Mouse (Mus musculus) kidney, adult 2 months (tissue): Measurements from ENCODE around the gene Cacna1a. TPM values are rescaled to one million over a fixed set of nuclear protein-coding genes. Genes with fewer than 3 reads are reported as not detected.

Source experiments
- DNase-seq: peaks from one replicate; pipeline ENCODE4 v3.0.0; 2021
- H3K27ac ChIP-seq: fragments of 200-500 bp; 2 replicates; pipeline ENCODE4 v1.5.1; 2012; ENCODE audit warnings: low read depth, low read length, control low read depth, inconsistent platforms; ENCODE audit not compliant: insufficient read depth
- H3K27me3 ChIP-seq: fragments of 200-500 bp; replicated peaks from 2 replicates; pipeline ENCODE4 v1.6.1; 2012; ENCODE audit warnings: mild to moderate bottlenecking, moderate library complexity, low read length, inconsistent platforms; ENCODE audit not compliant: control insufficient read depth, insufficient read depth
- H3K36me3 ChIP-seq: fragments of 200-500 bp; 2 replicates; pipeline ENCODE4 v1.6.1; 2012; ENCODE audit warnings: mild to moderate bottlenecking, moderate library complexity, low read length, inconsistent platforms; ENCODE audit not compliant: control insufficient read depth, insufficient read depth
- H3K4me1 ChIP-seq: fragments of 200-500 bp; 2 replicates; pipeline ENCODE4 v1.6.1; 2011; ENCODE audit warnings: low read length; ENCODE audit not compliant: control insufficient read depth, insufficient read depth
- H3K4me3 ChIP-seq: fragments of 200-500 bp; 2 replicates; pipeline ENCODE4 v1.5.1; 2011; ENCODE audit warnings: mild to moderate bottlenecking, low read depth, low read length, control low read depth; ENCODE audit not compliant: insufficient read depth
- CTCF ChIP-seq: fragments of 200-500 bp; conservative IDR thresholded peaks from 2 replicates; pipeline ENCODE4 v1.5.1; 2011; ENCODE audit warnings: low read depth, mild to moderate bottlenecking, control low read depth, low read length, moderate library complexity, mixed read lengths; ENCODE audit not compliant: insufficient read depth, insufficient read length
- POLR2A ChIP-seq: fragments of 200-500 bp; IDR thresholded peaks from one replicate; pipeline ENCODE4 v1.6.1; 2011; ENCODE audit warnings: low read depth, low read length, control low read depth
- WGBS: fragments of 180-500 bp; shearing (Covaris S2); methylation state at CpG from one replicate; pipeline ENCODE4 v1.1.7; 2018; 5-methylcytosine and 5-hydroxymethylcytosine counted together
- polyA plus RNA-seq: library from polyadenylated mRNA; depleted of rRNA; stranded (reverse); fragments of >200 nt; gene quantifications from 2 replicates; pipeline ENCODE4 v1.2.3, GENCODE M21; 2012

Cacna1a gene
- polyA plus RNA-seq, 1 experiment = 6.8 TPM

DNA sequence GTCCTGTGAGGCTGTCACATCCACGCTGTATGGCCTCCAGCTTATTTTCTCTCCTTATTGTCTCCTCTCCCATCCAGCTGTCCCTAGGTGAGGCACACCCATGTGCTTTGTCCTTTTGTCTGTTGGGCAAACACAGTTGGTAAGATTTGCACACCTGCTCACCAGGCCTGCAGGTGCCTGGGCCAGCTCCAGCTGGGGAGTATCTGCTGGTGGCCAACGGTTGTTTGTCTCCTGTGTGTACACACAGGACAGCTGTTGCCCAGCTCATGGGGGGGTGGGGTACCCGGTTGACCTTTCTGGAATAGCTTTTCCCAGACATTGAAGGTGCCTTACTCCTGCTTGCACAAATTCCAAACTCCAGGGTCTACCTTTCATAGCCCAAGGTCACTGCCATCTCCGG is 37.3 kb upstream of the Cacna1a start:
- Histone ChIP-seq H3K27ac (no peak overlapping the region), H3K27me3 (no peaks in the 10 kb centered on the region), H3K36me3 (no peaks in the 10 kb centered on the region), H3K4me1 (no peaks in the 10 kb centered on the region), H3K4me3 (no peak overlapping the region)
- 65% methylated on average over 4 of the region's 4 CpGs for WGBS
- DNase-seq = no peak
- TF ChIP-seq CTCF = no peak
- TF ChIP-seq POLR2A = no peak

- TF ChIP-seq CTCF (no peak), POLR2A (no peak)
- no peak overlapping the region for H3K27ac ChIP-seq
- no peaks in the 10 kb centered on the region for H3K27me3 ChIP-seq
- H3K4me1 ChIP-seq = no peaks in the 10 kb centered on the region
- no peak overlapping the region for H3K4me3 ChIP-seq
- WGBS = 69% methylated on average over 11 of the region's 11 CpGs
- DNase-seq = no peak
- no peaks in the 10 kb centered on the region for H3K36me3 ChIP-seq
These were observed 31.8 kb upstream of the Cacna1a start for GRCm38 (mm10) chr8:84356482-84356881.

- no peaks in the 10 kb centered on the region for H3K4me1 ChIP-seq
- peak; percentile 77 for DNase-seq
- no peak overlapping the region for H3K4me3 ChIP-seq
- 23% methylated on average over 20 of the region's 20 CpGs for WGBS
- H3K27ac ChIP-seq = no peak overlapping the region
- H3K36me3 ChIP-seq = no peaks in the 10 kb centered on the region
- TF ChIP-seq CTCF = peak; percentile 99; the same call in 1 of the 2 replicates
- TF ChIP-seq POLR2A = no peak
- H3K27me3 ChIP-seq = no peaks in the 10 kb centered on the region
These were observed 30.4 kb upstream of the Cacna1a start for GRCm38 (mm10) chr8:84357631-84358371.

GRCm38 (mm10) chr8:84363428-84364134 is 24.7 kb upstream of the Cacna1a start:
- Histone ChIP-seq H3K4me3 (no peak overlapping the region), H3K27me3 (no peaks in the 10 kb centered on the region), H3K4me1 (no peaks in the 10 kb centered on the region), H3K27ac (no peak overlapping the region), H3K36me3 (no peaks in the 10 kb centered on the region)
- peak; percentile 66 for DNase-seq
- WGBS = 12% methylated on average over 23 of the region's 23 CpGs
- TF ChIP-seq CTCF (peak; percentile 94), POLR2A (no peak)

GRCm38 (mm10) chr8:84365197-84365596 is 23.0 kb upstream of the Cacna1a start:
- WGBS = 93% methylated on average over 1 of the region's 1 CpGs
- H3K27me3 ChIP-seq = no peaks in the 10 kb centered on the region
- no peaks in the 10 kb centered on the region for H3K4me1 ChIP-seq
- no peak for DNase-seq
- no peak for TF ChIP-seq POLR2A
- no peak for TF ChIP-seq CTCF
- H3K4me3 ChIP-seq = no peak overlapping the region
- no peak overlapping the region for H3K27ac ChIP-seq
- H3K36me3 ChIP-seq = no peaks in the 10 kb centered on the region

- 71% methylated on average over 4 of the region's 4 CpGs for WGBS
- no peak for TF ChIP-seq POLR2A
- no peak for TF ChIP-seq CTCF
- Histone ChIP-seq H3K27ac (no peak overlapping the region), H3K4me1 (no peaks in the 10 kb centered on the region), H3K4me3 (no peak overlapping the region), H3K36me3 (no peaks in the 10 kb centered on the region), H3K27me3 (no peaks in the 10 kb centered on the region)
- no peak for DNase-seq
These were observed 17.3 kb upstream of the Cacna1a start for GRCm38 (mm10) chr8:84370972-84371371.

DNA sequence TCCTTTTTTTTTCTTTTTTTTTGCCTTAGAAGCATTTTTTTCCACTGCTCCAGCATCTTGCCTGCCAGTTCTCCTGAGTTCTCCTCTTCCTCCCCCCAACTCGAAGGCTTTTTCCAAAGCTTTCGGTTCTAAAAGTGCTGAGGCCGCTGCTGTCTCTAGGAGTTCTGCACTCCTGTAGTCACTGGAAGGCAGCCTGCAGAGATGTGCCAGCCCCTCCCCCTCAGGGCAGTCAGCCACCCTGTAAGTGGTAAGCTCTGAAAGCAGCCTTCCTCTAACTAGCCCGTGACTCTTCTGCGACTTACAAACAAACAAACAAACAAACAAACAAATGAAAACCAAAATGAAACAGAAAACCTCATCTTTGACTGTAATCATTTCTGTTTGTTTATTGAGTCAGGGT is 13.2 kb upstream of the Cacna1a start:
- no peak for TF ChIP-seq POLR2A
- TF ChIP-seq CTCF = no peak
- no peaks in the 10 kb centered on the region for H3K27me3 ChIP-seq
- no peaks in the 10 kb centered on the region for H3K36me3 ChIP-seq
- peak; percentile 15 for DNase-seq
- 28% methylated on average over 5 of the region's 5 CpGs for WGBS
- no peaks in the 10 kb centered on the region for H3K4me1 ChIP-seq
- H3K27ac ChIP-seq = no peak overlapping the region
- H3K4me3 ChIP-seq = no peak overlapping the region
